Mouse (Mus musculus): ENCODE data around the gene Best2. TPM values are rescaled to one million over a fixed set of nuclear protein-coding genes. Genes with fewer than 3 reads are reported as not detected.
A peak's percentile ranks its signal among the peaks of the same experiment; 100 is the strongest.

Gene Best2
- polyA plus RNA-seq, 1 experiment from 2014 or later = not detected

- Histone ChIP-seq H3K27me3 (peaks cover 41% of the 10 kb centered on the region), H3K36me3 (peaks cover 13% of the 10 kb centered on the region), H3K9me3 (no peaks in the 10 kb centered on the region), H3K4me1 (replicated peaks) (peaks cover 79% of the 10 kb centered on the region), H3K9ac (peak within 1 kb of the TSS; percentile 74), H3K4me3 (peak within 1 kb of the TSS; percentile 52), H3K27ac (peak within 1 kb of the TSS; percentile 77), H3K4me2 (peak within 1 kb of the TSS; percentile 91)
- under 1% methylated on average over 63 of the region's 63 CpGs for WGBS
- peak; percentile 41 for ATAC-seq (ENCODE audit: low FRiP score)
Observed at GRCm38 (mm10) chr8:84978248-84978940, 35.9 kb downstream of the Best2 start, which contains the start of gene Junb. TSS of gene Junb (minus strand) at chr8:84978718.

DNA sequence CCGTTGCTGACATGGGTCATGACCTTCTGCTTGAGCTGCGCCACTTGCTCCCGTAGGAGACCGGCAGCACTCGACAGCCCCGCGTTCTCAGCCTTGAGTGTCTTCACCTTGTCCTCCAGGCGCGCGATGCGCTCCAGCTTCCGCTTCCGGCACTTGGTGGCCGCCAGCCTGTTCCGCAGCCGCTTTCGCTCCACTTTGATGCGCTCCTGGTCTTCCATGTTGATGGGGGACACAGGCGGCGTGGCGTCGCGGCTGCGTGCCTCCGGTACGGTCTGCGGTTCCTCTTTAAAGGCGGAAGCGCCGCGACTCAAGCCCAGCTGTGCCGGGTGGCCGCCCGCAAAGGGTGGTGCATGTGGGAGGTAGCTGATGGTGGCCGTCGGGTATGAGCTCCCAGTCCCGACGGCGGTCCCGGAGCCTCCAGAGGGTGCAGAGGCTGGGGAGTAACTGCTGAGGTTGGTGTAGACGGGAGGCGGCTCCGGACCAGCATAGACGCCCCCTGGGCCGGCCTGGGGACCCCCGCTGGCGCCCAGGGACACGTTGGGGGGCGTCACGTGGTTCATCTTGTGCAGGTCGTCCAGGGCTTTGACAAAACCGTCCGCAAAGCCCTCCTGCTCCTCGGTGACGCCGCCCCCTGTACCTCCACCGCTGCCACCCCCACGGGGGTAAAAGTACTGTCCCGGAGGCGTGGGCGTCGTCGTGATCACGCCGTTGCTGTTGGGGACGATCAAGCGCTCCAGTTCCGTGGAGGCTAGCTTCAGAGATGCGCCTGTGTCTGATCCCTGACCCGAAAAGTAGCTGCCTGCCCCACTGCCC, 36.7 kb downstream of the Best2 start:
- Histone ChIP-seq H3K27ac (peak overlapping the region; percentile 77), H3K36me3 (peaks cover 21% of the 10 kb centered on the region), H3K4me3 (peak overlapping the region; percentile 52), H3K4me2 (peak overlapping the region; percentile 91), H3K4me1 (replicated peaks) (peaks cover 79% of the 10 kb centered on the region), H3K9me3 (no peaks in the 10 kb centered on the region), H3K9ac (peak overlapping the region; percentile 74), H3K27me3 (peaks cover 38% of the 10 kb centered on the region)
- ATAC-seq (ENCODE audit: low FRiP score) = no peak
- WGBS = under 1% methylated on average over 70 of the region's 70 CpGs

GRCm38 (mm10) chr8:84976763-84977434, 37.4 kb downstream of the Best2 start:
- peaks cover 79% of the 10 kb centered on the region for H3K4me1 ChIP-seq (replicated peaks)
- peaks cover 28% of the 10 kb centered on the region for H3K36me3 ChIP-seq
- H3K9ac ChIP-seq = peak overlapping the region; percentile 74
- WGBS = 3% methylated on average over 25 of the region's 25 CpGs
- no peaks in the 10 kb centered on the region for H3K9me3 ChIP-seq
- H3K27ac ChIP-seq = peak overlapping the region; percentile 62
- no peak for ATAC-seq (ENCODE audit: low FRiP score)
- peak overlapping the region; percentile 52 for H3K4me3 ChIP-seq
- H3K4me2 ChIP-seq = peak overlapping the region; percentile 91
- H3K27me3 ChIP-seq = peaks cover 31% of the 10 kb centered on the region

- peak overlapping the region; percentile 91 for H3K4me2 ChIP-seq
- peak overlapping the region; percentile 62 for H3K27ac ChIP-seq
- peak overlapping the region; percentile 74 for H3K9ac ChIP-seq
- no peaks in the 10 kb centered on the region for H3K9me3 ChIP-seq
- ATAC-seq (ENCODE audit: low FRiP score) = peak; percentile 76
- H3K27me3 ChIP-seq = peaks cover 24% of the 10 kb centered on the region
- WGBS = 2% methylated on average over 61 of the region's 61 CpGs
- peak overlapping the region; percentile 52 for H3K4me3 ChIP-seq
- peaks cover 35% of the 10 kb centered on the region for H3K36me3 ChIP-seq
- peaks cover 79% of the 10 kb centered on the region for H3K4me1 ChIP-seq (replicated peaks)
Observed at GRCm38 (mm10) chr8:84976031-84976762, 38.1 kb downstream of the Best2 start.

- H3K4me3 ChIP-seq = no peak overlapping the region
- peaks cover 79% of the 10 kb centered on the region for H3K4me1 ChIP-seq (replicated peaks)
Observed at GRCm38 (mm10) chr8:84975434-84975833, 38.9 kb downstream of the Best2 start.

DNA sequence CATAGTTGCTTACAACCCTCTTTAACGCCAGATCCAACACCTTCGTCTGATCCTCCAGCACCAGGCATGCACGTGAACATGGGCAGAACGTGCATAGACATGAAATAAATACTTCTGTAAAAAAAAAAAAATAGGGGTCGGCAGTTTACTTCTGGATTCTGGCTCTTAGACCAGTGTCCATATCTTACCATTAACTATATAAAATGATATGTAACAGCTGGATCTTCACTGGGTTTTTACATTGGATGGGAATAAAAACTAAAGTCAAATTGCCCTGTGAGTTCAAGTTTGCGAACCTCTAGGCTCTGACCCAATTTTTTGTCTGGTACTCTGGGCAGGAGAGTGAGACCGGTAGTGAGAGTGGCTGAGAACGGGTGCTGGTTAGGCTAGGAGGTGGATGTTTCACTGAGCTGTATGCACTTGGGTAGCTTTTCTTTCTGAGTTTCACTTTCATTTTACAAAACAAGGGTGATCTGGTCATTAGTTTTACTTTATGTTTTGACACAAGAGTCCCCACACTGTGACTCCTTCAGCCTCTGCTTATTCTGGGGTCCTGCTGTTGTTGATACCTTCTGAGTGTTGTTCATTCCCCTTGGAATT, 39.7 kb downstream of the Best2 start:
- no peak overlapping the region for H3K9ac ChIP-seq
- WGBS = 83% methylated on average over 8 of the region's 8 CpGs
- peaks cover 13% of the 10 kb centered on the region for H3K27me3 ChIP-seq
- H3K4me3 ChIP-seq = no peak overlapping the region
- 0 out of 2 replicates have a peak overlapping the region, but pooled peaks have one; percentile 9 for H3K27ac ChIP-seq
- H3K4me1 ChIP-seq (replicated peaks) = peaks cover 73% of the 10 kb centered on the region
- H3K36me3 ChIP-seq = peaks cover 41% of the 10 kb centered on the region
- ATAC-seq (ENCODE audit: low FRiP score) = no peak
- H3K9me3 ChIP-seq = no peaks in the 10 kb centered on the region
- no peak overlapping the region; the same call in 1 of the 2 replicates for H3K4me2 ChIP-seq

More at GRCm38 (mm10) chr8:84975434-84975833, 38.9 kb downstream of the Best2 start:
- Histone ChIP-seq H3K9ac (no peak overlapping the region), H3K9me3 (no peaks in the 10 kb centered on the region), H3K27me3 (peaks cover 17% of the 10 kb centered on the region), H3K27ac (peak overlapping the region; percentile 62), H3K36me3 (peaks cover 41% of the 10 kb centered on the region), H3K4me2 (peak overlapping the region; percentile 91; the same call in 1 of the 2 replicates)
- ATAC-seq (ENCODE audit: low FRiP score) = no peak
- WGBS = 36% methylated on average over 7 of the region's 7 CpGs

DNA sequence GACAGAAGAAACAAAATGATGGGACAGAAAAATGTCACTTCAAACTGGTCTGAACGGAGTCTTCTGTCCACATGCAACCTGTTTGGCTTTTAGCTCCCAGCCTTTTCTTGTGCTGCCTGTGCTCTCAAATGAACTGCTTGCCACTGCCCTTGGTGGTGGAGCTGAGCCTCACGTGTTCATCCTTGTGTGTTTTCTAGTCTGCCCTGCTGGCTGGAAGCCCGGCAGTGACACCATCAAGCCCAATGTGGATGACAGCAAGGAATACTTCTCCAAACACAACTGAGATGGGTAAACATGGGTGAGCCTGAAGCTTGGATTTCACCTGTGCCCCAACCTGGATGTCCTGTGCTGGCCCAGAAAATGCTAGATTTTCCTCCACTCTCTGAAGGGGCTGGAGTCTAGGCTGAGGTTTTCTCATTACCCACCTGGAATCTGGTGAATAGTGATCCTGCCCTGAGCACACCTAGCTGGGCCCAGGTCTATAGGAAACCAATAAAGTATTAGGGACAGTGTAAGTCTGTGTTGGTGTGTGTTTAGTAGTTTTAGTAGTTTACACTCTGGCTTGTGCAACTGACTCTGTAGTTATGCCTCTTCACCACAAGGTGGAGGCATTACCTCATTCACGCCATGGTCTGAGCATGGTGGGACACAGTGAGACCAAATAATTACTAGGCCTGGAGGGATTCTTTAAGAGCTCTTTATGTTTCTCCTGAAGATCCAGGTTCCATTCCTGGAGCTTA, 40.4 kb downstream of the Best2 start:
- WGBS = 61% methylated on average over 4 of the region's 4 CpGs
- Histone ChIP-seq H3K9me3 (no peaks in the 10 kb centered on the region), H3K4me2 (no peak overlapping the region), H3K27ac (peak overlapping the region; percentile 9; the same call in 1 of the 2 replicates), H3K4me1 (replicated peaks) (peaks cover 67% of the 10 kb centered on the region), H3K9ac (0 out of 2 replicates have a peak overlapping the region, but pooled peaks have one; percentile 44), H3K4me3 (no peak overlapping the region), H3K27me3 (peaks cover 13% of the 10 kb centered on the region), H3K36me3 (peaks cover 41% of the 10 kb centered on the region)
- ATAC-seq (ENCODE audit: low FRiP score) = no peak

- 93% methylated on average over 1 of the region's 1 CpGs for WGBS
- H3K9ac ChIP-seq = no peak overlapping the region
- no peak overlapping the region for H3K4me2 ChIP-seq
- H3K4me3 ChIP-seq = no peak overlapping the region
- no peak for ATAC-seq (ENCODE audit: low FRiP score)
- H3K27me3 ChIP-seq = peaks cover 12% of the 10 kb centered on the region
- peaks cover 41% of the 10 kb centered on the region for H3K36me3 ChIP-seq
- no peak overlapping the region for H3K27ac ChIP-seq
- peaks cover 66% of the 10 kb centered on the region for H3K4me1 ChIP-seq (replicated peaks)
- H3K9me3 ChIP-seq = no peaks in the 10 kb centered on the region
Observed at GRCm38 (mm10) chr8:84973079-84973478, 41.3 kb downstream of the Best2 start.

GRCm38 (mm10) chr8:84970913-84971312, 43.4 kb downstream of the Best2 start:
- H3K27ac ChIP-seq = peak overlapping the region; percentile 91
- H3K9me3 ChIP-seq = no peaks in the 10 kb centered on the region
- H3K4me2 ChIP-seq = peak overlapping the region; percentile 98
- H3K4me3 ChIP-seq = peak overlapping the region; percentile 74
- peaks cover 59% of the 10 kb centered on the region for H3K4me1 ChIP-seq (replicated peaks)
- peak overlapping the region; percentile 90 for H3K9ac ChIP-seq
- ATAC-seq (ENCODE audit: low FRiP score) = no peak
- H3K36me3 ChIP-seq = peaks cover 41% of the 10 kb centered on the region
- WGBS = 66% methylated on average over 5 of the region's 5 CpGs
- no peaks in the 10 kb centered on the region for H3K27me3 ChIP-seq

GRCm38 (mm10) chr8:84970135-84970790, 44.1 kb downstream of the Best2 start:
- Histone ChIP-seq H3K4me3 (peak overlapping the region; percentile 74), H3K9me3 (no peaks in the 10 kb centered on the region), H3K36me3 (peaks cover 41% of the 10 kb centered on the region), H3K9ac (peak overlapping the region; percentile 90), H3K27ac (peak overlapping the region; percentile 91), H3K4me1 (replicated peaks) (peaks cover 57% of the 10 kb centered on the region), H3K4me2 (peak overlapping the region; percentile 98), H3K27me3 (no peaks in the 10 kb centered on the region)
- no peak for ATAC-seq (ENCODE audit: low FRiP score)
- 8% methylated on average over 21 of the region's 21 CpGs for WGBS

All from hindbrain, embryonic 13.5 days (tissue).